Mouse (Mus musculus) olfactory bulb, adult 2 months (tissue): ENCODE results near the gene Zfp384.

Experiments used
- CTCF ChIP-seq: fragments of 200-500 bp; IDR thresholded peaks from 2 replicates; pipeline ENCODE4 v1.5.1; 2012; ENCODE audit warnings: low read depth, mild to moderate bottlenecking, low read length, moderate library complexity; ENCODE audit not compliant: insufficient read depth
- POLR2A ChIP-seq: fragments of 200-500 bp; IDR thresholded peaks from 2 replicates; pipeline ENCODE4 v1.6.1; 2012; ENCODE audit warnings: mild to moderate bottlenecking, low read depth, low read length, moderate library complexity; ENCODE audit not compliant: insufficient read depth

DNA sequence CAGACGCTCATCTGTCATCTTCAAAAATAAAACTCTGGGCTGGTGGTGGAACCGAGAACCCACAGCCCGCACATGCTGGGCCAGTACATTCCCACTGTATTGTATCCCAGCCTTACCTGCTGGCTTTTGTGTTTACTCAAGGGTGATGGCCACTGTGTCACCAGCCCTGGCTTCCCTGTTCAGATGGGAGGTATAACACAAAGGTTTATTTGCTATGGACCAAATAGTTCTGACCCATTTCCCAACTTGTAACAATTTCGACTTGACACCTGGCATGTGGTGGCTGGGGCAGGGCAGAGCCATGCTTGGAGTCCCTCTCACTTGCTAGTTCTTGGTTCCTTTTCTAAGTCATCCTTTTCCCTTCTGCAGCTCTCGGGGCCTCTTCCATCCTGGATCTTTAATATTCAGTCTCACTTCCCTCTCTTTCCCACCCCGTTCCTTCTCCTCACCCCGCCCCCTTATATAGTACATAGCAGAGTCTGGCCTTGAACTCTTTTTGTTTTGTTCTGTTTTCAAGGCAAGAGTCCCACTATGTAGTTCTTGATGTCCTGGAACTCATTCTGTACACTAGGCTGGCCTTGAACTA lies 73.9 kb downstream of the Zfp384 start:
- TF ChIP-seq CTCF (no peak), POLR2A (no peak)
